Mouse (Mus musculus) C2C12 (cell line): ENCODE data around the gene Ppp1r26.

Experiments used
- CEBPB ChIP-seq: IDR thresholded peaks from one replicate; pipeline ENCODE4 v1.6.1; 2011; ENCODE audit warnings: low read depth, mild to moderate bottlenecking, control low read depth, moderate library complexity
- CTCF ChIP-seq: IDR thresholded peaks from one replicate; pipeline ENCODE4 v1.5.1; 2011; ENCODE audit not compliant: control insufficient read depth, insufficient read depth, insufficient read length
- FOSL1 ChIP-seq: IDR thresholded peaks from one replicate; pipeline ENCODE4 v1.8.0; 2011; ENCODE audit warnings: mild to moderate bottlenecking, low read length; ENCODE audit not compliant: poor library complexity, insufficient read depth, severe bottlenecking
- MYOG ChIP-seq: IDR thresholded peaks from one replicate; pipeline ENCODE4 v1.6.1; 2011; ENCODE audit not compliant: control insufficient read depth, insufficient read length; ENCODE audit errors: extremely low read depth
- USF1 ChIP-seq: IDR thresholded peaks from one replicate; pipeline ENCODE4 v1.6.1; 2011; ENCODE audit warnings: low read depth, mild to moderate bottlenecking, control low read depth, moderate library complexity

DNA sequence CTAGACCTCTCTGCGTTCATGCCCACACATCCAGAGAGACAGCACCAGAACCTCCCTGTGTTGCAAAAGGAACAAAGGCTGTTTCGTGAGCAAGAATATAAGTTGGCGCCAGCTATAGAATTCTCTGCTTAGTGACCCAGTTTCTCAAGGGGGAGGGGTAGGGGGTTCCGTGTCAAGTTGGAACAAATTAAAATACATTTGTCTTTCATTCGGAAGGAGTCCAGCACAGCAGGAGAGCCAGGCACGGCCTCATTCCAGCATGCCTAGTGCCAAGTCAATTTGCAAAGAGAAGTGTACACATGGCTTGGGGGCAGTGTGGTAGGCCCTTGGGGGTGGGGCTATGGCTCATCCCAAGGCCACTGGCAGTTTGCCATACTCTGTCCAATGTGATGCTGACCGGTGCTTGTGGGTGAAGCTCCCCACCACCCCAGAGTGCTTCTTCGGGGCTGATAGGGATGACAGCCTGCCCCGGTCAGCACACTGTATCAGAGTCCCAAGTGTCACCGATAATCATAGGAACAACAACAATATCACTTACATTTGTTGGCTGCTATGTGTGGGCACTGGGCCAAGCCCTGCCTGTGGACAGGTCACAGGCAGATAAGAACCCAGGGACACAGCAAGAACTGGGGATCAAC lies 31.1 kb upstream of the Ppp1r26 start:
- TF ChIP-seq CTCF, result no peak
- no peak for TF ChIP-seq CEBPB
- TF ChIP-seq MYOG, result no peak
- TF ChIP-seq USF1, result no peak
- TF ChIP-seq FOSL1, result no peak
